Mouse (Mus musculus) left cerebral cortex, adult 8-10 months (tissue): ENCODE results near the gene En2. TPM values are rescaled to one million over a fixed set of nuclear protein-coding genes. Genes with fewer than 3 reads are reported as not detected.

Experiments used
- DNase-seq, 2 experiments: peaks; one replicate each; pipeline ENCODE4 v3.0.0; 2022; ENCODE audit warnings: low spot score in 2 of 2
- total RNA-seq, 4 experiments: library from RNA; stranded (reverse); gene quantifications; 2 replicates each; pipeline ENCODE4 v1.2.4; 2022

The En2 gene
- total RNA-seq, 4 experiments from 2014 or later: 0.42 to 0.65 (median 0.52) TPM

- DNase-seq: no peak
Measured at GRCm38 (mm10) chr5:28159891-28160470, 5.5 kb upstream of the En2 start.

DNA sequence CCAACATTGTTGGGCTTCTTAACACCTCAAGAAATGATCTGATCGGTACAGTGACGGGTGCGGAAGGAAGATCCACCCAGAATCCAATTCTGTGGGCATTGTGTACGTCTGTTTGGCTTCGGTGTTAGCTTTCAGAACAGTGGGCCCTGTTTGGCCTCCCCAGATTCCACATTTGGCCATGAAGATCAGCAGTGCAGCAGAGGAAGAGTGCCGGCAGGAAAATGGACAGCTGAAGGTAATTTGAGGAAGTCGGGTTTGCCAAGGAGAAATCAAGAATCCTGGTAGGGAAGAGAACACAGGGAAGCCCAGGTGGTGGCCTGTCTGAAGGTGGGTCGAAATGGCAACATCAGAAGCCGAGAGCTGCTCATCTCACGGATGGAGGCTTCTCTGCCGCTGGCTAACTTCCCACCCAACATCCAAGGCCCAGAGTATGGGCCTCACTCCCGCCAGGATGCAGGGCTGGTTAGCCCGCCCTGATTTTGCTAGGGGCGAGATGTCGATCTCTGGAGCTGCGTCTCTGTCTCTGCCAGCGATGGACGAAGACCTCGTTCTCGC, 4.0 kb upstream of the En2 start:
- no peak for DNase-seq

GRCm38 (mm10) chr5:28161938-28162402, 3.5 kb upstream of the En2 start:
- DNase-seq: no peak

DNA sequence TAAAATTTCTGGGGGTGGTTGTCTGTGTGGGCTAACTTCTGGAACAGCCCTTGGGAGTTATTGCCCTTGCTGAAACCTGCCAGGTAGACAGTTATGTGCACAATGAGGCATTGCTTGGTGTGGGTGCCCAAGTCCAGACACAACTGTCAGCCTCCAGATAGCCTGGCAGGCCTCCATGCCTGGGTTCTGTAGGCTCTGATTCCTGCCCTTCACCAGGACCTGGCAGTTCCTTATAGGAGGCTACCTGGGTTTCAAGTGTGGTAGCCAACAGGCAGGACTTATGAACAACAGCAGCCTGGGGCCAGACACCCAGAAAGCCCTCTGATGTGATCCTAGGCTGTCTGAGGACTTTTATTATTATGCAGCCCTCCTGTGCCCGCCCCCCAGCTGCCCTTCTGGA, 1.6 kb upstream of the En2 start:
- DNase-seq: no peak

DNA sequence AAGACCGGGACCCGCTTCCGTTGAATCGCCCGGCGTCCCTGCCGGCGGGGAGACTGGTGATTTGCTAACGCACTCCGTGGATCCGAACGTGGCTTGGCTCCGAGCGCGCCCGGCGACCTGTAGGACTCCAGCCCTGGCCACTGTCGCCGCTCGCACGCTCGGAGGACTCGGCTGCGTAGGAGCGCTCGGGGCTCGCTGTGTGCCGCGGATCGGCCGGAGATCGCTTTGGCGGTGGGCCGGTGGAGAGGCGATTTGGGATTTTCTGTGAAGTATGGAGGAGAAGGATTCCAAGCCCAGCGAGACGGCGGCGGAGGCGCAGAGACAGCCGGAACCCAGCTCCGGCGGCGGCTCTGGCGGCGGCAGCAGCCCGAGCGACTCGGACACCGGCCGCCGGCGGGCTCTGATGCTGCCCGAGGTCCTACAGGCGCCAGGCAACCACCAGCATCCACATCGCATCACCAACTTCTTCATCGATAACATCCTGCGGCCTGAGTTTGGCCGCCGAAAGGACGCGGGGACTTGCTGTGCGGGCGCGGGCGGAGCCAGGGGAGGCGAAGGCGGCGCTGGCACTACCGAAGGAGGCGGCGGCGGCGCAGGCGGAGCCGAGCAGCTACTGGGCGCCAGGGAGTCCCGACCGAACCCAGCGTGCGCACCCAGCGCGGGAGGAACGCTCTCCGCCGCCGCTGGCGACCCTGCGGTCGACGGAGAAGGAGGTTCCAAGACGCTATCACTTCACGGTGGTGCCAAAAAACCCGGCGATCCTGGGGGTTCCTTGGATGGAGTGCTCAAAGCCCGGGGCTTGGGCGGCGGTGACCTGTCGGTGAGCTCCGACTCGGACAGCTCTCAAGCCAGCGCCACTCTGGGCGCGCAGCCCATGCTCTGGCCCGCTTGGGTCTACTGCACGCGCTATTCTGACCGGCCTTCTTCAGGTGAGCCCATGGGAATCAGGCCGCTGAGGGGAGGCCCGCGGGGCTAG, 1.1 kb downstream of the En2 start:
- peak in 1 of 2 experiments; percentile 23 for DNase-seq

GRCm38 (mm10) chr5:28167611-28168252, 2.2 kb downstream of the En2 start:
- peak in 1 of 2 experiments; percentile 19 for DNase-seq

- no peak for DNase-seq
Measured at GRCm38 (mm10) chr5:28168253-28169165, 3.0 kb downstream of the En2 start.

DNA sequence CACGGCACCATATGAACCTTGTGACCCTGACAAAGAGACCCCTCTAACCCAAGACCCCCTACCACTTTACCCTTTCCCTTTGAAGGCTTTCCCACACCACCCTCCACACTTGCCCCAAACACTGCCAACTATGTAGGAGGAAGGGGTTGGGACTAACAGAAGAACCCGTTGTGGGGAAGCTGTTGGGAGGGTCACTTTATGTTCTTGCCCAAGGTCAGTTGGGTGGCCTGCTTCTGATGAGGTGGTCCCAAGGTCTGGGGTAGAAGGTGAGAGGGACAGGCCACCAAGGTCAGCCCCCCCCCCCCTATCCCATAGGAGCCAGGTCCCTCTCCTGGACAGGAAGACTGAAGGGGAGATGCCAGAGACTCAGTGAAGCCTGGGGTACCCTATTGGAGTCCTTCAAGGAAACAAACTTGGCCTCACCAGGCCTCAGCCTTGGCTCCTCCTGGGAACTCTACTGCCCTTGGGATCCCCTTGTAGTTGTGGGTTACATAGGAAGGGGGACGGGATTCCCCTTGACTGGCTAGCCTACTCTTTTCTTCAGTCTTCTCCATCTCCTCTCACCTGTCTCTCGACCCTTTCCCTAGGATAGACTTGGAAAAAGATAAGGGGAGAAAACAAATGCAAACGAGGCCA, 3.8 kb downstream of the En2 start:
- DNase-seq: no peak

DNA sequence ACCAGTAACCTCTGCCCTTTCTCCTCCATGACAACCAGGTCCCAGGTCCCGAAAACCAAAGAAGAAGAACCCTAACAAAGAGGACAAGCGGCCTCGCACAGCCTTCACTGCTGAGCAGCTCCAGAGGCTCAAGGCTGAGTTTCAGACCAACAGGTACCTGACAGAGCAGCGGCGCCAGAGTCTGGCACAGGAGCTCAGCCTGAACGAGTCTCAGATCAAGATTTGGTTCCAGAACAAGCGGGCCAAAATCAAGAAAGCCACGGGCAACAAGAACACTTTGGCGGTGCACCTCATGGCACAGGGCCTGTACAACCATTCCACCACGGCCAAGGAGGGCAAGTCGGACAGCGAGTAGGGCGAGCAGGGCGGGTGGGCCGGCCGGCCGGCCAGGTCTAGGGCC, 4.6 kb downstream of the En2 start:
- DNase-seq: no peak

DNA sequence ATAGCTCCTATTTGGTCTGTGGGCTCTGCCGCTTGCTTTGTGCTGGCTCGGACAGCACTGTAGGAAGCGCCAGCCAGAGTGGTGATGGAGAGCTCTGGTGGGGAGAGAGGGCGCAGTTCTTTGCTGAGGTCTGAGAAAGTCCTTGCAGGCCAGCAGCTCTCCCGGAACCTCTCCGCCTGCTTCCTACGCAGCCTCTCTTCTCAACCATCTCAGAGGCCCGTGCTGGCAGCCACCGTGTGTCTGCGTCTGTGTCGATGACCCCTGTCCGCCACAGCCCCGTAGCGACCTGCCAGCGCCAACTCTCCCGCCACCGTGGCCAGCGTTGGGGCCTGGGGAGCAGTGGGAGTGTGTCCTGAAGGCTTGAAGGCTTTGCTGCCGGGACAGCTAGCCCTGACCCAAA, 5.4 kb downstream of the En2 start:
- DNase-seq: no peak

- no peak for DNase-seq
Measured at GRCm38 (mm10) chr5:28171667-28172066, 6.2 kb downstream of the En2 start.

DNA sequence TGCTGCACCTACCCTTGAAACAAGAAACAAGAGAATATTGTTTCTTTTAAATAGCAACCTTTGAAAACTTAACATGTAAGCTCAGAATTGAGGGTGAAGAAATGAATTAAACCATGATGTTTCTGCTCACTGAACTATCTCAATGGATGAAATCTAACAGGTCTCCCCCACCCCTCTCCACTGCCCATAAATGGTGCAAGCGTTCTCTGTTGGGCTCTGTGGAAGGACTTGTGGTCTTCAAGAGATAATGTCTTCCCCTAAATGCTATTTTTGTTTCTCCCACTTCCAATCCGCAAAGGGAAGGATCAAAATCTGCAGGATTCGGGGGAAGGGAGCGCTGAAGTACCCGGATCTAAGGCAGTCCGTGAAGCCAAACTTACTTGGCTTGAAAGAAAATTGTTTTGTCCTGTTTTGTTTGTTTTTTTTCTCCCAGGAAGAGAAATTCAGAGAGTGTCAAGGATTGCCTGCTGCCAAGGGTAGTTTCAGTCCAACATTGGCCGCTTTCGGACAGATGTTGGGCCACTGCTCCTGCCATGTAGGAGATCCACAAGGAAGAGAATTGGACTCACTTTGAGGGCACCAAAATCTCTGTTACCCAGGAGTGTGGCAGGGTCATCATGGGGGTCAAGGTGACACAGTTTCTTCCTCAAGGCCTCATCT, 6.9 kb downstream of the En2 start:
- no peak for DNase-seq

- no peak for DNase-seq
Measured at GRCm38 (mm10) chr5:28172921-28173670, 7.6 kb downstream of the En2 start.

GRCm38 (mm10) chr5:28173674-28174073, 8.2 kb downstream of the En2 start:
- no peak for DNase-seq

GRCm38 (mm10) chr5:28174086-28174485, 8.6 kb downstream of the En2 start:
- DNase-seq: no peak

- no peak for DNase-seq
Measured at GRCm38 (mm10) chr5:28174876-28175569, 9.5 kb downstream of the En2 start.

DNA sequence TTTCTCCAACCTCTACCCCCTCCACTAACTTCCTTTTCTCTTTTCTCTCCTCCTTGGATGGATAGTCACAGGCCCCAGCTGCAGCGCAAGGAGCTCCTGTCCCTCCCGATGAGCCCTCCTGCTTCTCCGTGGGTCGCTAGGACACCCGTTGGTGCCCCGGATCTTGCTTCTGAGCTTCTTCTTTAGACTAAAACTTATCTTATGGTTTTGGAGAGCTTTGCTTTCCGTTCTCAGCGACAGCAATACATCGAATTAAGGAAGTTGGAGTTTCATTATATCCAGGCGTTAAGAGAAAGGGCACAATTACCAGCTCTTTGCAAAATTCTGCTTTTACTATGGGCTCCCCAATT, 10.1 kb downstream of the En2 start:
- no peak for DNase-seq

- no peak for DNase-seq
Measured at GRCm38 (mm10) chr5:28176023-28176422, 10.5 kb downstream of the En2 start.
